Mouse (Mus musculus): Measurements from ENCODE around the gene Myo1f. TPM values are rescaled to one million over a fixed set of nuclear protein-coding genes. Genes with fewer than 3 reads are reported as not detected.
A peak's percentile ranks its signal among the peaks of the same experiment; 100 is the strongest.
"Not testable (repeated sequence)": the region's sequence is repeated elsewhere in the genome, so short reads cannot be mapped to it uniquely, and the experiment has no call there.

Gene Myo1f
- polyA plus RNA-seq, 1 experiment from 2014 or later: 1.7 TPM

DNA sequence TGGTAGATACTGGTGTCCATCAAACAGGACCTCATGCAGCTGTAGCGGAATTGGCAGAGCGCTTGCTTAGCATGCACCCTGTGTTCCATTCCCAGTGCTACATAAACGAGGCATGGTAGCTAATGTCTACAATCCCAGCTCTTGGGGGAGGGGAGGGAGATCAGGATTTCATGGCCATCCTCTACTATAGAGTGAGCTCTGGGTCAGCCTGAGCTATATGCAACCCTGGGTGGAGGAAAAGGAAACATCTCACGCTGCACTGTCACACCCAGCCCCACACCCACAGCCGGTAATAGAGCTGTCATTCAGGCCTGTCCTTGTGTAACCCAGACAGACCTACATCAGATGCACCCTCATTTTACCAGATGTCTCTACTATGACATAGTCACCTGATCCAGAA, 43.0 kb downstream of the Myo1f start:
- no peak overlapping the region for H3K4me2 ChIP-seq (replicated peaks)
- no peak overlapping the region for H3K4me3 ChIP-seq
- ATAC-seq (replicated peaks): no peak
- no peaks in the 10 kb centered on the region for H3K9me3 ChIP-seq
- H3K27ac ChIP-seq (replicated peaks): no peak overlapping the region
- H3K36me3 ChIP-seq: no peaks in the 10 kb centered on the region
- H3K27me3 ChIP-seq: no peaks in the 10 kb centered on the region
- 93% methylated on average over 5 of the region's 5 CpGs for WGBS
- H3K9ac ChIP-seq (replicated peaks): no peak overlapping the region
- no peaks in the 10 kb centered on the region for H3K4me1 ChIP-seq

DNA sequence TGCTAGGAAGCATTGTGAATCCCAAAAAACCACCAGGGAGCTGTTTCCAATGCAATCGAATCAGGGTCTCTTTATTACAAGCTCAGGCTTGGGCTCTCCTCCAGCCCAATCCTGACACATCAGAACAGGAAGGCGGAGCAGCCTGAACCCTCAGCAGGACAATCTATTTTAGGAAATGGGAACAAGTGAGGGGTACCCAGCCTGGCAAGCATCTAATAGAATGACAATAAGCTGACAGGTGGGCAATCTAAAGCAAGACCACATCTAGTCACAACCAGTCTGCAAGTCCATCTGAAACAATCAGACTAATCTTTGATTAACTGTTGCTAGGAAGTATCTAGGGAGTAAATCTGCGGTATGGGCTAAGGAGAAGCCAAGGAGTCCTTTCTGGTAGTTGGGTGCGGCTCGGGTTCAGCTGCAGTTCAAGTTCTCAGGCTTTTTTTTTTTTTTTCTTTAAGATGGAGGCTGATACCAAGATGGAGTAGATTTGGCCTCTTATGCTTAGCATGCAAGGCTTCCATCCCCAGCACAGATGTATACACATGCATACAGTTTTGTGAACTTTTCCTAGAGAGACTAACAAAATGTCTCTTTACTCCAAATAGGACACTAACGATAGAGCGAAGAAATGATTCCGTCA, 44.4 kb downstream of the Myo1f start:
- Histone ChIP-seq H3K36me3 (no peaks in the 10 kb centered on the region), H3K9ac (replicated peaks) (no peak overlapping the region), H3K9me3 (no peaks in the 10 kb centered on the region), H3K4me3 (no peak overlapping the region), H3K4me2 (replicated peaks) (no peak overlapping the region), H3K27me3 (no peaks in the 10 kb centered on the region), H3K27ac (replicated peaks) (no peak overlapping the region), H3K4me1 (no peaks in the 10 kb centered on the region)
- ATAC-seq (replicated peaks): no peak
- WGBS: 89% methylated on average over 8 of the region's 8 CpGs

DNA sequence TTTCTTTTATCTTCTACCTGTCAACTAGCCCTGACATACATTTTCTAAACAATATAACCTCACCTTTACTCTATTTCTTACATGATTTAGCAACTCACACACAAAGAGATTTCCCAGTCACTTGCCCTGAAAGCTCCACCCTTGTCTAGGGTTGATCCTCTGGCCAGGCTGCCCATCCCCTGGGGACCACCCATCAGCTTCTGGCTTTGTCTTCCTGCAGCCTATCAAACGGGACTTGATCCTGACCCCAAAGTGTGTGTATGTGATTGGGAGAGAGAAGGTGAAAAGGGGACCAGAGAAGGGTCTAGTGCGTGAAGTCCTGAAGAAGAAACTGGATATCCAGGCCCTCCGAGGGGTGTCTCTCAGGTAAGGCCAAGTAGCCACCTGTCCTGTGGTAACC, 45.3 kb downstream of the Myo1f start:
- Histone ChIP-seq H3K4me2 (replicated peaks) (no peak overlapping the region), H3K4me1 (no peaks in the 10 kb centered on the region), H3K9me3 (no peaks in the 10 kb centered on the region), H3K4me3 (no peak overlapping the region), H3K27me3 (no peaks in the 10 kb centered on the region), H3K36me3 (no peaks in the 10 kb centered on the region), H3K27ac (replicated peaks) (no peak overlapping the region), H3K9ac (replicated peaks) (no peak overlapping the region)
- WGBS: 70% methylated on average over 3 of the region's 3 CpGs
- no peak for ATAC-seq (replicated peaks)

DNA sequence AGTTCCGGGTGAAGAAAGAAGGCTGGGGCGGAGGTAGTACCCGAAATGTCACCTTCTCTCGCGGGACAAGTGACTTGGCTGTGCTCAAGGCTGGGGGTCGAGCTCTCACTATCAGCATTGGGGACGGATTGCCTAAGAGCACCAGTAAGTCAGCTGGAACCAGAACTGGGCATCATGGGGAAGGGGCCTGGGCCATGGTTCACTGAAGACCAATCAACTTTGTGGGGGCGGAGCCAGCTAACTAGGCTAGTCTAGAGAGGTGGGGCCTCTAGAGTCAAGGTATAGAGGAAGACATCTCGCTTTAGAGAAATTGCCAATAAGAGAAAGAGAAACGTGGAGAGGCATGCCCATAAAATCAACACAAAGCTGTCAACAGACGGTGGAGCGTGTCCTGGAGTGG, 46.4 kb downstream of the Myo1f start:
- no peak for ATAC-seq (replicated peaks)
- no peaks in the 10 kb centered on the region for H3K36me3 ChIP-seq
- H3K4me2 ChIP-seq (replicated peaks): no peak overlapping the region
- no peak overlapping the region for H3K9ac ChIP-seq (replicated peaks)
- no peaks in the 10 kb centered on the region for H3K4me1 ChIP-seq
- 83% methylated on average over 12 of the region's 12 CpGs for WGBS
- no peaks in the 10 kb centered on the region for H3K9me3 ChIP-seq
- H3K27me3 ChIP-seq: no peaks in the 10 kb centered on the region
- no peak overlapping the region for H3K4me3 ChIP-seq
- no peak overlapping the region for H3K27ac ChIP-seq (replicated peaks)

DNA sequence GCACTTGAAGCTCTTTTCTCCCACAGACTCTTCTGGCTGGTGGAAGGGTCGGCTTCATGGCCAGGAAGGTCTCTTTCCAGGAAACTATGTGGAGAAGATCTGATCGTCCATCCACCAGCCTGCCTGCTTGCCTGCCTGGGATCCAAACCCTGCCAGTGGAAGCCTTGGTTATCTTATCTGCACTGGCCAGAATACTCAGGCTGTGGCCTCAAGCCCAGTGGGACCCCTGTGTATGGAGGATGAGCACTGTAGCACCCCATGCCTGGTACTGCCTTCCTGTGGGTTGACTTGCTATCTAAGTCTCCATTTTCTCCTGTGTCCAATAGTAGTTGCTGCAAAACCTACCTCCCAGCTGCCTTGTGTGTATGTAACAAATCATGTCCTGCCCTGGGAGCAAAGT, 51.8 kb downstream of the Myo1f start:
- no peaks in the 10 kb centered on the region for H3K36me3 ChIP-seq
- no peaks in the 10 kb centered on the region for H3K4me1 ChIP-seq
- 89% methylated on average over 2 of the region's 2 CpGs for WGBS
- no peaks in the 10 kb centered on the region for H3K27me3 ChIP-seq
- no peaks in the 10 kb centered on the region for H3K9me3 ChIP-seq
- H3K9ac ChIP-seq (replicated peaks): no peak overlapping the region
- ATAC-seq (replicated peaks): no peak
- H3K4me2 ChIP-seq (replicated peaks): no peak overlapping the region
- no peak overlapping the region for H3K27ac ChIP-seq (replicated peaks)
- H3K4me3 ChIP-seq: no peak overlapping the region

DNA sequence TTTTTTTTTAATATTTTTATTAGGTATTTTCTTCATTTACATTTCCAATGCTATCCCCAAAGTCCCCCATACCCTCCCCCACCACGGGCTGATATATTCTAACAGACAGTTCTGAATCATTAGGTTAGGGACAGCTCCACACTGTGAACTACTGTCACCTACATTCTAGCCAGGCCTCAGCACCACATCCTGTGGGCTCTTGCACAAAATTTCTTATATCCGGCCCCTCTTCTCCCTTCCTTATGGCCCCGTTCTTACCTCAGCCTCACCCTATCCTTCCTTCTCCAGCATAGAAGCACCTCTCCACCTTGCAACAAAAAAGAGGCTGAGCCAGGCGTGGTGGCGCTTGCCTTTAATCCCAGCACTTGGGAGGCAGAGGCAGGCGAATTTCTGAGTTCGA, 55.0 kb downstream of the Myo1f start:
- Histone ChIP-seq H3K4me3 (no peak overlapping the region), H3K4me2 (replicated peaks) (no peak overlapping the region), H3K9ac (replicated peaks) (no peak overlapping the region), H3K27ac (replicated peaks) (no peak overlapping the region), H3K9me3 (no peaks in the 10 kb centered on the region), H3K4me1 (no peaks in the 10 kb centered on the region), H3K27me3 (no peaks in the 10 kb centered on the region), H3K36me3 (no peaks in the 10 kb centered on the region)
- 90% methylated on average over 7 of the region's 7 CpGs for WGBS
- ATAC-seq (replicated peaks): no peak

DNA sequence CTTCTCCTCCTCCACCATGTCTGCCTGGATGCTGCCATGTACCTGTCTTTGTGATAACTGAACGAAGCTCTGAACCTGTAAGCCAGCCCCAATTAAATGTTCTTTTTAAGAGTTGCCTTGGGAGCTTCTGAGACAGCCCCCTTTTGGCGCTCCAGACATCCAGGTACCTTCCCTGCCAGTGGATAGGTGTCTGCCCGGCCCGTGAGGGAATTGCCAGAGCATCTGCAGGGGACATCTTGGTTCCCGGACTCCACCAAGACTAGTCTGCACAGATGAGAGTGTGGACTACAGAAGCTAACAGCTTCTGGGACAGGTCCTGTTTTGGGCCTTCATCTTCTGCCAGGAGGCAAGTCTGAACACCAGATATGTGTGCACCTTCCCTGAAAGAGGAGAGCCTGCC, 58.2 kb downstream of the Myo1f start:
- not testable (repeated sequence) for H3K36me3 ChIP-seq; H3K4me2 ChIP-seq (replicated peaks); H3K9ac ChIP-seq (replicated peaks); H3K4me1 ChIP-seq; H3K9me3 ChIP-seq; H3K27me3 ChIP-seq; H3K27ac ChIP-seq (replicated peaks); H3K4me3 ChIP-seq; ATAC-seq (replicated peaks)
- WGBS: 83% methylated on average over 5 of the region's 5 CpGs

DNA sequence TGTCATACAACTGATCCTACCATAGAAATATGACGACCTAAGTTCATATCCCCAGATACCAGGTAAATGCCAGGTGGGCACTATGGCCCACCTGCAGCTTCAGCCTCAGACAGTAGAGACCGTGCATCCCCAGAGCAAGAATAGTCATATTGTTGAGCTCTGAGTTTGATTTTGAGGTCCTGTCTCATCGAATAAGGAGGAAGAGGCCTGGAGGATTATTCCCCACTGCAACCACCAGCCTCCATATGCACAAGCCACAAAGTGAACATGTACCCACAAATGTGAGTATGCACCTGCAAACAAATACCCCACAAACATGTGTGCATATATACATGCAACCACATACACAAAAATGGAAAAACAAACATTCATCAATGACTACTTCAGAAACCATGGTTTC, 71.8 kb downstream of the Myo1f start:
- WGBS: 91% methylated on average over 3 of the region's 3 CpGs
- no peak for ATAC-seq (replicated peaks)
- H3K9ac ChIP-seq (replicated peaks): no peak overlapping the region

DNA sequence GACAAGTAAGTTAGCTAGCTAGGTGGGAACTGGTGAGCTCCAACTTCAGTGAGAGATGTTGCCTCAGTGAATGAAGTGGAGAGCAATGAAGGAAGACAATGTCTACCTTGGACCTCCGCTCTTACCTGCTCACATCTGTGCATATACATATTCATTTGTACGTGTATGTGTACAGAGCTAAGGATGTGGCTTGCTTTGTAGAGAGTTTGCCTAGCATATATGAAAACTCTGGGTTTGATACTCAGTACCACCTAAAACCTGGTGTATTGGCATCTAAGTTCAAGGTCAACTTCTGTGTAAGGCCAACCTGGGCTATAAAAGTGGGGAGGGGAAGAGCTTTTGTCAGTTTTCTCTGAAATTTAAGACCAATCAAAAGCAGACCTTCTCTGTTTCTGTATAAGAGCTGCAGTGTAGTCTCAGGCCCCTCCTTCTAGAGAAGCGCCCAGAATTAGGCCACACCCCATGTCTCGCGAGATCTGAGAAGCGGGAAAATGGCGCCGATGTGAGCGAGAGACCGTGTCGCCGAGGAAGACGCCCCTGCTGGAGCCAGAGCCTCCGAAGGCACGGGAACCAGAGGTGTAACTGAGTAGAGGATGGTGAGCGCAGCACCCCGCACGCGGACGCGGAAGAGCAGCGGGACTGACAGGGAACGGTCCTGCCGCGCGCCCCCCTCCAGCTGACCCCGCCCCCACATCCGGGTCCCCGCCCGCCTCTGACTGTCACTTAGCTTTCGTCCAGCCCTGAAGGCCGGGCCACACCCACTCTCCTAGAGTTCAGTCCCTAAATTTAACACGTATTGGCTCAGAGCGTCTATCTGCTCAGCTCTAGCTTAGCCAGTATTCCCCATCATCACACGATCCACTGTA, 73.3 kb downstream of the Myo1f start, which contains the start of gene Zfp414:
Gene Zfp414 (plus strand): TSS at position 470 of the 866 bp plus-strand sequence.
- 3% methylated on average over 35 of the region's 35 CpGs for WGBS
- peak within 1 kb of the TSS; percentile 59 for H3K4me3 ChIP-seq
- H3K27ac ChIP-seq (replicated peaks): peak within 1 kb of the TSS; percentile 95
- peak within 1 kb of the TSS; percentile 65 for H3K9ac ChIP-seq (replicated peaks)
- H3K36me3 ChIP-seq: peaks cover 12% of the 10 kb centered on the region; the same call in 1 of the 2 replicates
- H3K9me3 ChIP-seq: no peaks in the 10 kb centered on the region
- peaks cover 31% of the 10 kb centered on the region for H3K4me1 ChIP-seq
- H3K27me3 ChIP-seq: no peaks in the 10 kb centered on the region
- H3K4me2 ChIP-seq (replicated peaks): peak within 1 kb of the TSS; percentile 61
- ATAC-seq (replicated peaks): peak; percentile 96

More for the DNA sequence above, 71.8 kb downstream of the Myo1f start:
- peaks cover 31% of the 10 kb centered on the region for H3K4me1 ChIP-seq
- no peak overlapping the region for H3K27ac ChIP-seq (replicated peaks)
- H3K36me3 ChIP-seq: peaks cover 12% of the 10 kb centered on the region; the same call in 1 of the 2 replicates
- H3K9me3 ChIP-seq: no peaks in the 10 kb centered on the region
- no peaks in the 10 kb centered on the region for H3K27me3 ChIP-seq
- no peak overlapping the region for H3K4me2 ChIP-seq (replicated peaks)
- no peak overlapping the region for H3K4me3 ChIP-seq

DNA sequence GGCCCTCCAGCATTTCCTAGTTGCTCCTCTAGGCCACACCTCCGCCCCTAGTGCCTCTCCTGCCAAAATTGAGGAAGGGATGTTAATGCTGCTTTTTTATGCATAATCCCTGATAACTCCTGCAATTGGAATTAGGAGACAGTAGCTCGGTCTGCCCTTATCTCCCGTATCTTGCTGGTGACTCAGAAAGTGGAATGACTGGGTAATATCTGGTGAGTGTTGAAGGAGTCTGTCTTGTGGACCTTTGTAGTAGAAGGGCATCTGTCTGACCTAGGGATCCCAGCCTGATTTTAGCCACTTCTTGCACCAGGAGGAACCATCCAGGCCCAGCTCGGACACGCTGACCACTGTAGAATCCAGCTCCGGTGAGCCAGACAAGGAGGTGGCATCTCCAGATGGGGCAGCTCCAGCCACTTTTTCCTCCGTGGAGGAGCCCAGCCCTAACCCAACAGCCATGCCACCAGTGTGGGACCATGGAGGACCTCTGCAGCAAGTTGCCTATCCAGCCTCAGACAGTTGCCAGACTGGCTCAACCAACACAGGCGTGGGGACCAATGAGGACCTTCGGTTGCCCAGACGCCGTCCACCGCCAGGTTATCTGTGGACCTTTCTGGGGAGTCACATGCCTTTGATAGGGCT, 74.1 kb downstream of the Myo1f start:
- 0 out of 2 replicates have a peak, but pooled peaks have one; percentile 6 for ATAC-seq (replicated peaks)
- peak overlapping the region; percentile 61 for H3K4me2 ChIP-seq (replicated peaks)
- H3K9me3 ChIP-seq: no peaks in the 10 kb centered on the region
- peak overlapping the region; percentile 59 for H3K4me3 ChIP-seq
- peaks cover 31% of the 10 kb centered on the region for H3K4me1 ChIP-seq
- WGBS: 72% methylated on average over 12 of the region's 12 CpGs
- peak overlapping the region; percentile 65 for H3K9ac ChIP-seq (replicated peaks)
- peak overlapping the region; percentile 95 for H3K27ac ChIP-seq (replicated peaks)
- no peaks in the 10 kb centered on the region for H3K27me3 ChIP-seq
- H3K36me3 ChIP-seq: peaks cover 14% of the 10 kb centered on the region; the same call in 1 of the 2 replicates

DNA sequence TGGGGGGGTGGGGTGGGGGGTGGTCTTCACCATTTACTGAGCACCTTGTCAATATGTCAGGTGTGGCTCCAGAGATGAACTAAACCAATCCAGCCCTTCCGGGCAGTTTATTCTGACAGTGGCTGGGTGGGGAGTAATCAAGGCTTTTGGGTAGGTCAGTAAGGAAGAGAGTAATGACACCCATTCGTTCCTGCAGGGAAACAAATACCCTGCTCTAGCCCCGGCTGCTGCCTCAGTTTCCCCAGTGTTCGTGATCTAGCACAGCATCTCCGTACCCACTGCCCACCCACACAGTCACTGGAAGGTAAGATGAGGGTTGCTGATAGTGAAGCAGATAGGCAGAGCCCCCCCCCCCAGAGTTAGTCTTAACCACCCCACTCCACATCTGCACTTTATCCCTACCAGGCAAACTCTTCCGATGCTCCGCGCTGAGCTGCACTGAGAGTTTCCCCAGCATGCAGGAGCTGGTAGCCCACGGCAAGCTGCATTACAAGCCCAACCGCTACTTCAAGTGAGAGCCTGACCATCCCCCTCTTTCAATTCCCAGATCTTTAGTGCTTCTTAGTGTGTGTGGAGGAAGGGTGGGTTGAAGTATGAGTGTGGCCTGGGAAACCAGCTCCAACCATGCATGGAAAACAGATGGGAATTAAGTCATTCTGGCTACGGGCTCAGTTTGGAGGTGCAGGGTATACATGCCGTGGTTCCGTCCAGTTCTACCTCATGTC, 74.8 kb downstream of the Myo1f start:
- Histone ChIP-seq H3K27me3 (no peaks in the 10 kb centered on the region), H3K4me2 (replicated peaks) (peak overlapping the region; percentile 61; the same call in 1 of the 2 replicates), H3K27ac (replicated peaks) (no peak overlapping the region), H3K9ac (replicated peaks) (no peak overlapping the region), H3K9me3 (no peaks in the 10 kb centered on the region), H3K36me3 (peaks cover 14% of the 10 kb centered on the region; the same call in 1 of the 2 replicates), H3K4me3 (0 out of 2 replicates have a peak overlapping the region, but pooled peaks have one; percentile 59), H3K4me1 (peaks cover 31% of the 10 kb centered on the region)
- no peak for ATAC-seq (replicated peaks)
- 88% methylated on average over 13 of the region's 13 CpGs for WGBS

All from forebrain, embryonic 15.5 days (tissue).